Mouse (Mus musculus) heart, adult 2 months (tissue): ENCODE results near the gene Maml1. TPM values are rescaled to one million over a fixed set of nuclear protein-coding genes. Genes with fewer than 3 reads are reported as not detected.
A peak's percentile ranks its signal among the peaks of the same experiment; 100 is the strongest.

Source experiments
- DNase-seq, 2 experiments: peaks; one replicate each; pipeline ENCODE4 v3.0.0; 2021
- H3K27ac ChIP-seq: fragments of 200-600 bp; 2 replicates; pipeline ENCODE4 v1.8.1; 2022
- H3K27me3 ChIP-seq: fragments of 200-500 bp; 2 replicates; pipeline ENCODE4 v1.6.1; 2012; ENCODE audit warnings: mild to moderate bottlenecking, low read length, inconsistent platforms, mixed read lengths; ENCODE audit not compliant: control insufficient read depth, insufficient read depth
- H3K36me3 ChIP-seq: fragments of 200-500 bp; 2 replicates; pipeline ENCODE4 v1.6.1; 2012; ENCODE audit warnings: low read length, inconsistent platforms; ENCODE audit not compliant: control insufficient read depth, insufficient read depth
- H3K4me1 ChIP-seq: fragments of 200-500 bp; 2 replicates; pipeline ENCODE4 v1.6.1; 2011; ENCODE audit warnings: low read length; ENCODE audit not compliant: control insufficient read depth, insufficient read depth
- H3K4me3 ChIP-seq: fragments of 200-600 bp; 2 replicates; pipeline ENCODE4 v1.8.1; 2022
- H3K79me2 ChIP-seq: fragments of 200-500 bp; replicated peaks from 2 replicates; pipeline ENCODE4 v1.6.1; 2012; ENCODE audit warnings: mild to moderate bottlenecking, inconsistent platforms, low read length, moderate library complexity, mixed read lengths; ENCODE audit not compliant: control insufficient read depth, insufficient read depth
- H3K9ac ChIP-seq: fragments of 200-500 bp; 2 replicates; pipeline ENCODE4 v1.6.1; 2012; ENCODE audit warnings: low read depth, mild to moderate bottlenecking, control low read depth, inconsistent platforms, low read length, mixed read lengths
- CTCF ChIP-seq: fragments of 200-600 bp; IDR thresholded peaks from 2 replicates; pipeline ENCODE4 v1.8.1; 2022; ENCODE audit warnings: antibody characterized with exemption, mild to moderate bottlenecking, moderate library complexity
- EP300 ChIP-seq: fragments of 200-500 bp; IDR thresholded peaks from 2 replicates; pipeline ENCODE4 v1.6.1; 2011; ENCODE audit warnings: low read depth, low read length, control low read depth; ENCODE audit not compliant: insufficient read depth
- POLR2A ChIP-seq: fragments of 200-500 bp; IDR thresholded peaks from 2 replicates; pipeline ENCODE4 v1.6.1; 2011; ENCODE audit warnings: mild to moderate bottlenecking, low read depth, low read length, control low read depth; ENCODE audit not compliant: insufficient read depth
- WGBS: fragments of 180-500 bp; shearing (Covaris S2); methylation state at CpG from one replicate; pipeline ENCODE4 v1.1.7; 2018; 5-methylcytosine and 5-hydroxymethylcytosine counted together
- intact Hi-C: fragments of 180-260 bp; cut with DNase I; formaldehyde crosslinking; loops from one replicate; pipeline ENCODE4 v1.15.1; 2025
- polyA plus RNA-seq: library from polyadenylated mRNA; depleted of rRNA; stranded (reverse); fragments of >200 nt; gene quantifications from 2 replicates; pipeline ENCODE4 v1.2.3, GENCODE M21; 2012
- total RNA-seq, 2 experiments: library from RNA; stranded (reverse); gene quantifications; 2 replicates each; pipeline ENCODE4 v1.2.3; 2021

Maml1 gene
- total and polyA plus RNA-seq, 3 experiments, result 6.6 to 10.7 (median 9.7) TPM

- H3K27me3 ChIP-seq, result no peaks in the 10 kb centered on the region
- intact Hi-C loops, result loop anchor here (2.0 to 10.0 kb wide), 4 partner anchors 15 to 241 kb away; partner anchors contain the start of genes Mgat4b, Mrnip and Sqstm1
- H3K9ac ChIP-seq, result peak overlapping the region; percentile 91
- H3K4me3 ChIP-seq, result peak overlapping the region; percentile 70
- WGBS, result under 1% methylated on average over 32 of the region's 34 CpGs
- H3K36me3 ChIP-seq, result no peaks in the 10 kb centered on the region
- H3K79me2 ChIP-seq, result no peaks in the 10 kb centered on the region
- TF ChIP-seq POLR2A (no peak), CTCF (no peak), EP300 (no peak)
- peak overlapping the region; percentile 85 for H3K27ac ChIP-seq
- peaks cover 29% of the 10 kb centered on the region for H3K4me1 ChIP-seq
- DNase-seq, result peak; percentile 61 to 71
Measured at GRCm38 (mm10) chr11:50225611-50226378, 66.3 kb downstream of the Maml1 start.

- H3K27ac ChIP-seq, result peak overlapping the region; percentile 85
- H3K27me3 ChIP-seq, result no peaks in the 10 kb centered on the region
- no peaks in the 10 kb centered on the region for H3K79me2 ChIP-seq
- H3K4me1 ChIP-seq, result peaks cover 29% of the 10 kb centered on the region
- peak; percentile 94 to 95 for DNase-seq
- no peaks in the 10 kb centered on the region for H3K36me3 ChIP-seq
- H3K4me3 ChIP-seq, result peak overlapping the region; percentile 70
- TF ChIP-seq EP300 (no peak), CTCF (peak; percentile 62)
- intact Hi-C loops, result loop anchor here (2.0 to 10.0 kb wide), 3 partner anchors 14 to 240 kb away; partner anchors contain the start of genes Mgat4b and Sqstm1
- WGBS, result 1% methylated on average over 67 of the region's 70 CpGs
- peak overlapping the region; percentile 91 for H3K9ac ChIP-seq
Measured at GRCm38 (mm10) chr11:50224671-50225530, 67.2 kb downstream of the Maml1 start.

GRCm38 (mm10) chr11:50223783-50224662 is 68.1 kb downstream of the Maml1 start:
- H3K36me3 ChIP-seq, result no peaks in the 10 kb centered on the region
- no peaks in the 10 kb centered on the region for H3K27me3 ChIP-seq
- DNase-seq, result no peak
- no peaks in the 10 kb centered on the region for H3K79me2 ChIP-seq
- H3K27ac ChIP-seq, result peak overlapping the region; percentile 85
- H3K4me3 ChIP-seq, result peak overlapping the region; percentile 70
- intact Hi-C loops, result loop anchor here (2.0 to 10.0 kb wide), 3 partner anchors 13 to 239 kb away; partner anchors contain the start of genes Mgat4b and Sqstm1
- peak overlapping the region; percentile 50 for H3K9ac ChIP-seq
- 11% methylated on average over 17 of the region's 17 CpGs for WGBS
- TF ChIP-seq EP300 (no peak), POLR2A (no peak), CTCF (no peak)
- H3K4me1 ChIP-seq, result peaks cover 24% of the 10 kb centered on the region

- DNase-seq, result no peak
- Histone ChIP-seq H3K79me2 (no peaks in the 10 kb centered on the region), H3K4me3 (no peak overlapping the region), H3K4me1 (peaks cover 15% of the 10 kb centered on the region), H3K27ac (no peak overlapping the region), H3K27me3 (no peaks in the 10 kb centered on the region), H3K36me3 (no peaks in the 10 kb centered on the region), H3K9ac (no peak overlapping the region)
- TF ChIP-seq CTCF (no peak), POLR2A (no peak), EP300 (no peak)
- intact Hi-C loops, result loop anchor here (10.0 kb wide), 1 partner anchor 238 kb away; no protein-coding TSS in a partner anchor
- 72% methylated on average over 7 of the region's 7 CpGs for WGBS
Measured at GRCm38 (mm10) chr11:50222559-50223276, 69.4 kb downstream of the Maml1 start.

GRCm38 (mm10) chr11:50219833-50220232 is 72.3 kb downstream of the Maml1 start:
- H3K27ac ChIP-seq, result no peak overlapping the region
- WGBS, result 36% methylated on average over 2 of the region's 2 CpGs

More at GRCm38 (mm10) chr11:50219833-50220232, 72.3 kb downstream of the Maml1 start:
- H3K27me3 ChIP-seq, result no peaks in the 10 kb centered on the region
- H3K4me1 ChIP-seq, result peaks cover 1% of the 10 kb centered on the region; the same call in 1 of the 2 replicates
- TF ChIP-seq POLR2A (no peak), CTCF (peak; percentile 43), EP300 (no peak)
- H3K9ac ChIP-seq, result no peak overlapping the region
- H3K4me3 ChIP-seq, result no peak overlapping the region
- H3K36me3 ChIP-seq, result no peaks in the 10 kb centered on the region
- no peak for DNase-seq
- H3K79me2 ChIP-seq, result no peaks in the 10 kb centered on the region
- intact Hi-C loops, result loop anchor here (10.0 kb wide), 1 partner anchor 235 kb away; no protein-coding TSS in a partner anchor
